Mouse (Mus musculus): ENCODE data around the gene Mrps18b. TPM values are rescaled to one million over a fixed set of nuclear protein-coding genes. Genes with fewer than 3 reads are reported as not detected.

The Mrps18b gene
- polyA plus RNA-seq, 1 experiment from 2014 or later: 56.6 TPM

- Histone ChIP-seq H3K36me3 (replicated peaks) (peaks cover 40% of the 10 kb centered on the region), H3K27me3 (no peaks in the 10 kb centered on the region), H3K4me1 (peaks cover 22% of the 10 kb centered on the region), H3K9ac (peak overlapping the region; percentile 98), H3K27ac (peak overlapping the region; percentile 99), H3K4me2 (peak overlapping the region; percentile 72), H3K4me3 (replicated peaks) (peak overlapping the region; percentile 68), H3K9me3 (no peaks in the 10 kb centered on the region)
- ATAC-seq (ENCODE audit: low FRiP score): no peak
- 4% methylated on average over 28 of the region's 28 CpGs for WGBS
Observed at GRCm38 (mm10) chr17:35915538-35916296, 472 bp downstream of the Mrps18b start.

GRCm38 (mm10) chr17:35914975-35915374, 1.2 kb downstream of the Mrps18b start:
- Histone ChIP-seq H3K36me3 (replicated peaks) (peaks cover 34% of the 10 kb centered on the region), H3K27ac (no peak overlapping the region), H3K27me3 (no peaks in the 10 kb centered on the region), H3K4me3 (replicated peaks) (no peak overlapping the region; the same call in 1 of the 2 replicates), H3K9me3 (no peaks in the 10 kb centered on the region), H3K4me1 (peaks cover 17% of the 10 kb centered on the region), H3K9ac (no peak overlapping the region), H3K4me2 (peak overlapping the region; percentile 72)
- no peak for ATAC-seq (ENCODE audit: low FRiP score)
- WGBS: 86% methylated on average over 6 of the region's 6 CpGs

DNA sequence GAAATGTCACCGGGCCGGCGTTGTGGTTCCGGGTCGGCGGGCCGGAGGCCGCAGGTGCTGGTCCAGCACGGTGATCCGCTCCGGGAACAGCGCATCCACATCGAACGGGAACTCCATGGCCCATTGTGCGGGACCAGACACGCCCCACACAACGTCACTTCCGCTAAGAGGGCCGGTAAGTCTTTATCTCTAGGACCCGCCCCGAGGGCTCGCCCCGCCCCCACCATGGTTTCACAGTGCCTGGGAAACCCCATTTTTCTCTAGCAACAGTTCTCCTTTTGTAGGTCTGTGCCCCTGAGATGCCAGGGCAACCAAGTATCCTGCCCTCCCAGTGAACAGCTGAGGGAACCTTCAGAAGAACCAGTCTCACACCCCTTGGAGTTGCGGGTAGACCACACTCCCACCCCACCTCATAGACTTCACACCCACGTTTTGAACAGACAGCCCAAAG, 6.2 kb downstream of the Mrps18b start, which contains the start of gene Atat1:
TSS of gene Atat1 (minus strand) at position 157 of the 451 bp plus-strand sequence.
- WGBS: 5% methylated on average over 25 of the region's 25 CpGs
- peak within 1 kb of the TSS; percentile 74 for H3K4me3 ChIP-seq (replicated peaks)

DNA sequence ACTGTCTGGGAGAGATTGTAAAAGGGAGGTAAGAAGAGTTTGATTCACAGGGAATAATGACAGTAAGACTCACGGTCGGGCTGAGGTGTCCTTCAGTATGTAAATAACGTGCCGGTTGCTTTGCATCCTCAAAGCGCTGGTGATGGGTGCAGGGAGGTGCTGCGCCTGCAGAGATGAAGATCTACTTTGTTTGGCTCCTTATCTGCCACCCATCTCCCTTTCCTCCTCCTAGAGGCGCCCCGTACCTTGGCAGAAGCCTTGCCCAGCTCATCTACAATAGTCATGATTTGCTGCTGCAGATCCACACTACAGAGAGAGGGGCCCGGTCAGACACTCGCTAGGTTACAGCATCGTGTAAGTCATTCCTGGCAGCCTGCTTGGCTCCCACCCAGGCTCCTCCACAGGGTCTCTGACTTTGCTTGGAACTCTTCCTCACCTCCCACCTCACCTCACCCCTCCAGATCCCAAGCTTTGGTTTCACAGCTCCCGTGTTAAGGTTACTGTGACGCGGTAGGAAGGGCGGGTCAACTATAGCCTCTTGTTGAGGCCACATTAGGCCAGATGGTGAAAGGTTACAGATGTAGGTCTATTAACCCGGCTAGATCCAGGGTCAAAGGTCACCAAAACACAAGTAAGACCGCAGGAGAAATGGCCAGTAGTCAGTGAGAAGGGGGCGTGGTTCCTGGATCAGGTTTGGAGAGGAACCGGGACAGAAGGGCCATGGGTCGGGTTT, 6.8 kb downstream of the Mrps18b start:
- Histone ChIP-seq H3K4me2 (peak overlapping the region; percentile 95), H3K9me3 (no peaks in the 10 kb centered on the region), H3K27ac (peak overlapping the region; percentile 78), H3K9ac (peak overlapping the region; percentile 83), H3K4me3 (replicated peaks) (peak overlapping the region; percentile 74), H3K4me1 (peaks cover 20% of the 10 kb centered on the region), H3K27me3 (no peaks in the 10 kb centered on the region), H3K36me3 (replicated peaks) (peaks cover 68% of the 10 kb centered on the region)
- ATAC-seq (ENCODE audit: low FRiP score): peak; percentile 24; the same call in 1 of the 2 replicates
- WGBS: 29% methylated on average over 20 of the region's 20 CpGs

More for the DNA sequence above, 6.2 kb downstream of the Mrps18b start, which contains the start of gene Atat1:
- Histone ChIP-seq H3K4me1 (peaks cover 20% of the 10 kb centered on the region), H3K27me3 (no peaks in the 10 kb centered on the region), H3K27ac (peak within 1 kb of the TSS; percentile 78), H3K9me3 (no peaks in the 10 kb centered on the region), H3K4me2 (peak within 1 kb of the TSS; percentile 95), H3K9ac (peak within 1 kb of the TSS; percentile 83), H3K36me3 (replicated peaks) (peaks cover 64% of the 10 kb centered on the region)
- peak; percentile 93 for ATAC-seq (ENCODE audit: low FRiP score)

DNA sequence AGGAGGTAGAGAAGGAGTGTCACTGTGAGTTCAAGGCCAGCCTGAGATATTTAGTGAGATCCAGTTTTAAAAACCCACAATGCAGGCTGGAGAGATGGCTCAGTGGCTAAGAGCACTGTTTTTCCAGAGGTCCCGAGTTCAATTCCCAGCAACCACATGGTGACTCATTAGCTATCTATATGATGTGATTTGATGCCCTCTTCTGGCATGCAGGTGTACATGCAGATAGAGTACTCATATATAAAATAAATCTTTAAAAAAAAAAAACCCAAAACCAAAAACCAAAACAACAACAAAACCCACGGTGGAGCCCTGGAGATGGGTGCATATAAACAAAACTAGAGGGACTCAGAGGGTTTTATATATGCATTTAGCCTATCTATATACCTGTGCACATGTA, 8.6 kb downstream of the Mrps18b start:
- Histone ChIP-seq H3K9me3 (no peaks in the 10 kb centered on the region), H3K36me3 (replicated peaks) (peaks cover 73% of the 10 kb centered on the region), H3K4me1 (peaks cover 20% of the 10 kb centered on the region), H3K9ac (no peak overlapping the region), H3K4me3 (replicated peaks) (no peak overlapping the region), H3K4me2 (peak overlapping the region; percentile 95; the same call in 1 of the 2 replicates), H3K27me3 (no peaks in the 10 kb centered on the region), H3K27ac (no peak overlapping the region)
- no peak for ATAC-seq (ENCODE audit: low FRiP score)
- 83% methylated on average over 2 of the region's 2 CpGs for WGBS

- Histone ChIP-seq H3K27ac (no peak overlapping the region), H3K9me3 (no peaks in the 10 kb centered on the region), H3K9ac (no peak overlapping the region), H3K4me1 (peaks cover 20% of the 10 kb centered on the region), H3K4me3 (replicated peaks) (no peak overlapping the region), H3K27me3 (no peaks in the 10 kb centered on the region), H3K4me2 (no peak overlapping the region), H3K36me3 (replicated peaks) (peaks cover 74% of the 10 kb centered on the region)
- ATAC-seq (ENCODE audit: low FRiP score): no peak
- 94% methylated on average over 1 of the region's 1 CpGs for WGBS
Observed at GRCm38 (mm10) chr17:35905587-35905986, 10.6 kb downstream of the Mrps18b start.

DNA sequence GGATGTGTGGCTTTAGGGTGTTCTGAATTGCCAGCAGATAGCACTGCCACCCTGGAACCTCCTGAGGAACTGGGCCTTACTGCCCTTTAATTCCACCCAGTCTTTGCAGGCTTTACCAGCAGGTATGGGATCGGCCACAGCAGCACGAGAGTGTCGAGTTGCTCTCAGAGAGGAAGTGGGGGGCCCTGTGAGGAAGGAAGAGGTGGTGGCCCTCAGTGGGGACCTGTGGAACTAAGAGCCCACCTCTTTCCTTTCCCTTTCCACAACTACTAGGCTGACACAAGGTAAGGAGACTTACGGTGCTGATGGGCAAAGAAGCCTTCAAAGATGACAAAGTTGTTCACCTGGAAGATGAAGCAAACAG, 12.2 kb downstream of the Mrps18b start:
- peaks cover 12% of the 10 kb centered on the region for H3K4me1 ChIP-seq
- H3K27ac ChIP-seq: 0 out of 2 replicates have a peak overlapping the region, but pooled peaks have one; percentile 8
- H3K9ac ChIP-seq: no peak overlapping the region
- no peak for ATAC-seq (ENCODE audit: low FRiP score)
- H3K9me3 ChIP-seq: no peaks in the 10 kb centered on the region
- peaks cover 90% of the 10 kb centered on the region for H3K36me3 ChIP-seq (replicated peaks)
- H3K27me3 ChIP-seq: no peaks in the 10 kb centered on the region
- H3K4me2 ChIP-seq: no peak overlapping the region
- no peak overlapping the region for H3K4me3 ChIP-seq (replicated peaks)
- 81% methylated on average over 4 of the region's 4 CpGs for WGBS

GRCm38 (mm10) chr17:35903343-35903991, 12.7 kb downstream of the Mrps18b start:
- 92% methylated on average over 9 of the region's 9 CpGs for WGBS
- ATAC-seq (ENCODE audit: low FRiP score): no peak
- no peak overlapping the region for H3K4me2 ChIP-seq

DNA sequence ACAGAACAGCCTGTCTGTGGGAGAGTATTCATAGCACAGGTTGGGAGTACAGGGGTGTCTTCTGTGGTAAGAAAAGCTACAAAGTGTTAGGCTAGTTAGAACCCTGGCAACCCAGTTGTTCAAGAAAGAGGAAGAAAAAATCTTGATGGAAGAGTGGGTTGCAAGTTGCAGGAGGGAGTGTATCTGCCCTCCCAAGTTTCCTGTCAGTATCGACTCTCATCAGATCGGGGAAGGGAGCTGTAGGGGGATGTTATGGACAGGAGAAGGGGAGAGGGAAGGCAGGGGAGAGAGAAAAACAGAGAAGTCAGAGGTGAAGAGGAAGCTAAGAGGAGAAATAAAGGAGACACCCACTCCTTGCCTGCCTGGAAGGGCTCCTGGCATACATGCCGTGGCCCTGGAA, 15.6 kb downstream of the Mrps18b start:
- Histone ChIP-seq H3K27ac (no peak overlapping the region), H3K9ac (no peak overlapping the region), H3K36me3 (replicated peaks) (peaks cover 79% of the 10 kb centered on the region), H3K9me3 (no peaks in the 10 kb centered on the region), H3K4me1 (peaks cover 17% of the 10 kb centered on the region), H3K4me3 (replicated peaks) (no peak overlapping the region), H3K27me3 (no peaks in the 10 kb centered on the region), H3K4me2 (no peak overlapping the region)
- 95% methylated on average over 3 of the region's 3 CpGs for WGBS
- no peak for ATAC-seq (ENCODE audit: low FRiP score)

More at GRCm38 (mm10) chr17:35903343-35903991, 12.7 kb downstream of the Mrps18b start:
- H3K36me3 ChIP-seq (replicated peaks): peaks cover 93% of the 10 kb centered on the region
- H3K27me3 ChIP-seq: no peaks in the 10 kb centered on the region
- no peaks in the 10 kb centered on the region for H3K9me3 ChIP-seq
- H3K4me3 ChIP-seq (replicated peaks): no peak overlapping the region
- no peak overlapping the region for H3K9ac ChIP-seq
- peaks cover 7% of the 10 kb centered on the region for H3K4me1 ChIP-seq
- H3K27ac ChIP-seq: 0 out of 2 replicates have a peak overlapping the region, but pooled peaks have one; percentile 8

DNA sequence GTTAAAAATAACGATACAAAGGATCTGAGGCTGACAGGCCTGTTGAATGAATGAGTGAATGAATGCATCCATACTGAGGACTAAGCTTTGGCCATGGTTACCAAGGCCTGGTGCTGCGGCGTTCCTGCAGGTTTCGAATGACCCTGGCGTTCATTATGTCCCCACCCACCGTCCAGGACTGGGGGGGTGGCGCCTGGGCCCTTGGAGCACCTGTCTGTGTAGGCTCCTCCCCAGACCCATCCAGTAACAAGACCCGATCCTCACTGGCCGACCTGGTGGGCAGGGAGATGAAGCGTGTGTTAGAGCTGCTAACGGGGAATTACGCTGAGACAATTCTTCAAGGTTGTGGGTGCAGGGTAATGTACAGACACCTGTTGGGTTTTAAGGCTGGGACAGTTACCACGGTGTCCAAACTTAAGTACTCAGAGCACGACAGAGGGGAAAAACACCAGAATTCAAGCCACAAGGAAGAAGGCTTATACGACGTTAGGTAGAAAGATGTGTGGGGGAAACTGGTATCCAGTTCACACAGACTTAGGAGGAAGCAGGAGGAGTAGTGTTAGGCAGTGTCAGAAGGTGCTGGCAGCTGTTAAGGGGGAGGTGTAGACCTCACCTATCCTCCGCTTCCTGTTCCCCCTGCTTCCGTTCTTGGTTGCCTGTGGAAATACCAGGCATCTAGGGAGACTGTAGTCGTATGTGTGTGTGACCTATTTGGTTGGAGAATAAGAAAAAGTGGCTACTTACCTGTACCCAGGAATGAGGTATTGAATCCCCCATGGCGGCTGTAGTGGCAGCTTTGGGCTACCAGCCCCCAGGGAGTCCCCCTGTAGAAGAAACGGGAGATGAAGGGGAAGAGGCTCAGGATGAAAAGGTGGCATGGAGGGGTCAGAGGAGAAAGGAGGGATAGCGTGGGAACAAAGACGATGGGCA, 18.3 kb downstream of the Mrps18b start:
- Histone ChIP-seq H3K9me3 (no peaks in the 10 kb centered on the region), H3K27ac (peak overlapping the region; percentile 94)
- 46% methylated on average over 23 of the region's 23 CpGs for WGBS

More for the DNA sequence above, 18.3 kb downstream of the Mrps18b start:
- Histone ChIP-seq H3K4me3 (replicated peaks) (peak overlapping the region; percentile 78; the same call in 1 of the 2 replicates), H3K4me1 (peaks cover 20% of the 10 kb centered on the region), H3K27me3 (no peaks in the 10 kb centered on the region), H3K9ac (peak overlapping the region; percentile 86; the same call in 1 of the 2 replicates), H3K36me3 (replicated peaks) (peaks cover 71% of the 10 kb centered on the region), H3K4me2 (peak overlapping the region; percentile 99)
- peak; percentile 52 for ATAC-seq (ENCODE audit: low FRiP score)

Data from forebrain, embryonic 12.5 days (tissue).